Mouse (Mus musculus) retina, adult 2 months (tissue): ENCODE results near the gene Nmb.

ENCODE experiments used
- DNase-seq: peaks from one replicate; pipeline ENCODE4 v3.0.0-alpha.2; 2012; ENCODE audit warnings: low read depth, low spot score

The Nmb gene

GRCm38 (mm10) chr7:80900944-80901501 lies 3.9 kb downstream of the Nmb start, which contains the start of gene Wdr73:
Wdr73 (minus strand) TSS chr7:80901269.
- peak; percentile 74 for DNase-seq

- DNase-seq, result no peak
Observed at GRCm38 (mm10) chr7:80897721-80898120, 7.2 kb downstream of the Nmb start.

DNA sequence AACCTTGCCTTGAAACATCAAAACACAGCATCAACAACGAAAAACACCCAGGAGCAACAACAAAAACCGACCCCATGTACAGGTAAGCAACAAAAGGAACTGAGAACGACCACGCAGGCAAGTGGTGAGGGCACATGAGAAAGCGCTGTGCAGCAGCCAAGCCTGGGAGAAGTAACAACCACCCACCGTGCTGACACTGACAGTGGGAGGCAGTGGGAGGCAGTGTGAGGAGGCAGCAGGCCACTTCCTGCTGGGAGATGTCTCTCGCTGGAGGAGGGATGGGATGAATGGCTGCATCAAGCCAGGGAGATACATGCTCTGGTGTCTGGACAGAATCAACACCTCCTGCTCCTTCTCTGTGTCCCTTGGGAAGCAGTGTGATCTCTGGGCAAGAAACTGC lies 7.7 kb downstream of the Nmb start:
- no peak for DNase-seq

- DNase-seq, result no peak
Observed at GRCm38 (mm10) chr7:80894815-80895519, 9.9 kb downstream of the Nmb start.

DNA sequence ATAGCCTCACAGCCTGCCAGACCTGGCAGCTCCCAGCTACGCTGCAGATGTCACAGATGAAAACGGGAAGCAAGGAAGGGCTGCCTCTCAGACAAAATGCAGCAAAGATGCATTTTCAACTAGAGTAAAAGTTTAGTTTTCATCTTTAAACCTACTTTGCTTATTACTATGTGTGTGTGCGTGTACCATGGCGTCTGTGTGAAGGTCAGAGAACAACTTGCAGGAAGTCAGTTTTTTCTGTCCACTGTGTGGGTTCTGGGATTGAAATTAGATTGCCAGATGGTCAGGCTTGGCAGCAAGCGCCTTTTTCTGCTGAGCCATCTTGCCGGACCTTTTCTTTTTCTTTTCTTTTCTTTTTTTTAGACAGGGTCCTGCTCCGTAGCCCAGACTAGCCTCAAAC lies 10.7 kb downstream of the Nmb start:
- no peak for DNase-seq

DNA sequence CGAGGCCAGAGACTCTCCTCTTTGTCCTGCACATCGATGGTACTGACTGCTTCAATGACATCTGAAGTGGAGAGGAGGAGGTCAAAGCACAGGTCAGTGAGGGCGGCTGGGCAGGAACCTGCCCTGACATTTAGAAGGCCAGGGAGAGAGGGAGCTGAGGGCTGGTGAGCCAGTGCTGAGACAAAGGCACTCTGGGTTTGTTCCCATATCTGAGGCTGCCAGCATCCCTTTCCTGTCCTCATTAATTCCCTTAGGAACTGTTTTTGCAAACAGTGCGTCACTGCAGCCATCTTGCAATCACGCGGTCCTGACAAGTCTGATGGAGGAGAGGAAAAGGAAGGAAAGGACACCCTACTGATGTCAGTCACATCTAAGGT lies 11.1 kb downstream of the Nmb start:
- no peak for DNase-seq

DNA sequence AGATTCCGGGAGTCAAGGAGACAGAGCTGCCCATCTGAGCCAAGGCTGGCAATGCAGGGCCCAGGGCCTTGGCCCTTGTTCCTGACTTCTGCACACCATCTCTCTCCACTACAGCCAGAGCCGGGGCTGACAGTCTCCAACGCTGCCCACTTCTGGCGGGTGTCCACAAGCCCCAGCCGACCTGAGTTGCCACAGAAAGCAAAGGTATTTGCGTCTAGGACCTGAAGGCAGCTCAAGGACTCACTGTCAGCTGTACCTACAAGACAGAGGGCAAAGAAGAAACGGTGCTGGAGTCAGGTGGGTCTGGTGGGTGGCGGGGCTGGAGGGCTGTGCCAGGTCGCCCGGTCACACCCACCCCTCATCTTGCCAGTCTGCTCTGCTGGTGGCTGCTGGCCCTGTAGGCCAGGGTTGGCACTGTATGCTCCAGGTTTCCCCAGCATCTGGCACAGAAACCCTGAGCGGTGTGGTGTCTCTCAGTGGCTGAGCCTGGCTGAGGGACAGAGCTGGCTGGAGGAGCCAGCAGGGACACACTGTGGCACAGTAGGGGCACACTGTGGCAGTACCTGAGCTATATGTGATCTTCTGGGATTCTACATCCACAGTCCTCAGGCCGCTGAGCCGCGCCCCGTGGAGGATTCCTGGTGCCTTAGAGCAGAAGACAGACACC lies 11.7 kb downstream of the Nmb start:
- DNase-seq, result no peak

GRCm38 (mm10) chr7:80889841-80890241 lies 15.0 kb downstream of the Nmb start:
- DNase-seq, result no peak

DNA sequence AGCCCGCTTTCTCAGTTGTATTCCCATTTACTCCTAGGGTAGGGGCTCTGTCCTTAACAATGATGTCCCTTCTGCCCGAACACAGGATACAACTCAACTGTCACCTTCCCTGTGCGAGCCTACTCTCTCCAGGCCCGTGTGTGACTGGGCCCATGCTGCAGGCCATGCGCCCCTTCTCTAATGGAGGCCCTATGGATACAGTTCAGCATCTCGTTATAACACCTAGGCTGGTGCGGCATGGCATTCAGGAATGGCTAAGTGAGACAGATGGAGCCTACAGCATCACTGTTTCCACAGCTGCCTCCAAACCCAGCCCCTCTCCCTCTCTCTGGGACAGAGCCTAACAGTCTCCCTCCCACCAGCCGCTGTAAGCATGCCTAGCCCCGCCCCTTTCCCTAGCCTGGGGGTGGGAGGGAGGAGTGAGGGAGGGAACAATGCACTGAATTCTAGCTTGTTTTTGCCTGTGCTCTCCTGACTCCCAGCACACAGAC lies 15.8 kb downstream of the Nmb start:
- no peak for DNase-seq

DNA sequence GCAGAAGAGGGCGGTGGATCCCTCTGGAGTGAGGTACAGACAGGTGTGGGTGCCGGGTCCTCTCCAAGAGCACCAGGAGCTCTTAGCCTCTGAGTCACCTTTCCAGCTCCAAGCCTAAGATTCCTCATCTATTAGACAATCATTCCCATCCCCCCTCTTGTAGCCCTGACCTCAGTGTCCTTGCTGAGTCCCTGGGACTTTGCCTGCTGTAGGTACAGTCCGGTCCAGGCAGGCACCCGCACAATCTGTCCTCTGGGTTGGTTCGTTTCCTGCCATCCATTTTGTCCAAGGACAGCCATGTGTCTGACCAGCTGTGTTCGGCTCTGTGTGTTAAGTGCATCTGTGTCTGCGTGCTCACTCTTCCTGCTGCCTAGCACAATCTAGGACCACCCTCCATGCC lies 16.3 kb downstream of the Nmb start:
- no peak for DNase-seq

- no peak for DNase-seq
Observed at GRCm38 (mm10) chr7:80885666-80886065, 19.2 kb downstream of the Nmb start.

DNA sequence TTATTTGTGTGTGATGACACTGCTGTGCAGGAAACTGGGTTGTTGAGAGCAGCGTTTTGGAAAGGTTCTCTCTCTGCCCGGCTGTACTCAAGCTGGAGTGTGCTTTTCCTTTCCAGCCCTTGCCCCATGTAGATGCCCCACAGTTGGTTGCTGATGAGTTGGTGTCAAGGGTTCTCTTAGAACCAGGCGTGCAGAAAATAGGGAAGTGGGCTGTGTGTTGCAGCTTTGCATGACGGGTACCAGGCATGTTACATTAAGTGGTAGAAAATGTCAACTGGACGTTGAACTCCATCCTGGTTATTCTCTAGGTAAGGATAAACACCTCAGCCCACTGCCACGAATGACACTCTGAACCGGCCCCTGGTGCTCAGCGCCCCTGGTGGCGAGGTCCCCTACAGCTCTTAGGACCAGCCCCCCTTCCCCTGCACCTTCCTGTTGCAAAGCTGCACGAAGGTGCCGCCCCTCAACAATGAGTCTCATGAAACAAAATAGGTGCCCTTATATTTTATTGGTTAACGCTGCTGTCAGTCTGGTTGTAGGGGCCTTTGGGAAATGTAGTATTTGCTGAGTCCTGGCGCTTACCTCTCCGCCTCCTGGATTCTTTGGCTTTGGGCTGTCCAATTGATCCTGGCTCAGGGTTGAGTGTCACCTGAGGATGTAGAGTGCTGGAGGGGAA lies 21.9 kb downstream of the Nmb start:
- DNase-seq, result peak; percentile 70

GRCm38 (mm10) chr7:80875727-80876126 lies 29.1 kb downstream of the Nmb start:
- DNase-seq, result no peak

- DNase-seq, result no peak
Observed at GRCm38 (mm10) chr7:80873631-80874030, 31.2 kb downstream of the Nmb start.

DNA sequence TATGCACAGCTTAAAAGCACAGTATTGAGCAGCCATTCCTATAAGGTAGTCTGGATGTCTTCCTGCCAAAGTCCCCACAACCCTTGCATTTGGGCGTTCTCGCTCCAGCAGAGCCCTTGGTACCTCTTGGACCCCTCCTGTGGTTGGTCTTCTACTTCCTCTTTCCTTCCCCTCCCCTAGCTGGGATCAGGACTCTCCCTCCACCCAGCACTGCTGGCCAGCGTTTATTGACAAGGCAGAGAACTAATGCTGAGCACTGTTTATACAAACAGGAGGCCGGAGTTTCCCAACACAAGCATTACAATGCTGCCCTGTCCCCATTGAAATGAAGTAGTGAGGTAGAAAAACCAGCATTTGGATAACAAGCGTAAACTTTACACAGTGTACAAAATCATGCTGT lies 31.8 kb downstream of the Nmb start:
- DNase-seq, result no peak

GRCm38 (mm10) chr7:80868686-80869085 lies 36.2 kb downstream of the Nmb start:
- DNase-seq, result no peak

DNA sequence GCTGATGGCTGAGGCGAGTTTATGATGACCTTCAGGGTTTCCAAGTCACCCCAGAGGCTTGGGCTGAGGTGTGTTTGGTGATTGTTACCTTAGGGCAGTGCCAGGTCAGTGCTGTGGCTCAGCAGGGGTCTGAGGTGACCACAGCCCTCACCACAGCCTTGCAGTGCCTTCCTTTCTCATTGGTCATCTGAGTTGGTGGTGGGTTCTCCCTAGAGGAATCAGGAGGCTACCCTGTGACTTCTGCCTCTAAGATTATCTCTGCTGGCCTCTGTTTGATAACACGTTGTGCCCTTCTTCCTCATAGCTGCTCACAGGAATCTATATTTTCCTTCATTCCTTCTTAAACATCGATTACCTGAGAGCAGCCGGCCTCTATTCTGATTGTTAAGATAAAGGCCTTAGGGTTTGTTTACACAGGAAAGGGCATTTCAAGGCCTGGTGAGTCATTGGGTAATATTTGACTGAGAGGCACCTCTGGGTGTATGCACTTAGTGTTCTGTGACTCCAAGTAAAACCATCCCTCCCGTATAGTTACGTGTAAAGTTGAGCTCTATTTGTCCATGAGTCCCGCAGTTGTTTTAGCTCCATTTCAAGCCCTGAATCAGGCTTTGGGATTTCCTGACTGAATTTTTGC lies 38.2 kb downstream of the Nmb start:
- no peak for DNase-seq

- no peak for DNase-seq
Observed at GRCm38 (mm10) chr7:80865521-80865920, 39.4 kb downstream of the Nmb start.

GRCm38 (mm10) chr7:80864831-80865230 lies 40.0 kb downstream of the Nmb start:
- no peak for DNase-seq

- no peak for DNase-seq
Observed at GRCm38 (mm10) chr7:80864151-80864550, 40.7 kb downstream of the Nmb start.

DNA sequence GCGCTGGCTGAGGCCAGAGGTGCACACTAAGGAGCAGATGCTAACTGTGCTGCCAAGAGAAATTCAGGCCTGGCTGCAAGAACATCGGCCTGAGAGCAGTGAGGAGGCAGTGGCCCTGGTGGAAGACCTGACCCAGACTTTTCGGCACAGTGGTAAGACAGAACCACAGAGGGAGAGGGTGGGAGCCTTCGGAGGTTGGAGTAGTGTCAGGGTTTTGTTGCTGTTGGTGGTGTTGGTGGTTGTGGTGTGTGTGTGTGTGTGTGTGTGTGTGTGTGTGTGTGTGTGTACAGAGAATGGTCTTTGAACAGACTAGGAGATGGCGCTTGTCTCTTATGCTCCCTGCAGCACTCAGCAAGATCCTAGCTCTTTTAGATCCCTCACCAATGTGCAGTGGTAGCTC lies 41.4 kb downstream of the Nmb start:
- DNase-seq, result no peak

GRCm38 (mm10) chr7:80862475-80862874 lies 42.4 kb downstream of the Nmb start:
- no peak for DNase-seq
